Mouse (Mus musculus) frontal cortex, adult 2 months (tissue): ENCODE data around the gene Slc39a11. TPM values are rescaled to one million over a fixed set of nuclear protein-coding genes. Genes with fewer than 3 reads are reported as not detected.

Experiments
- DNase-seq, 2 experiments: peaks; one replicate each; pipeline ENCODE4 v3.0.0; 2022; ENCODE audit warnings: low spot score in 1 of 2; ENCODE audit errors: extremely low spot score in 1 of 2
- polyA plus RNA-seq: library from polyadenylated mRNA; depleted of rRNA; stranded (reverse); fragments of >200 nt; gene quantifications from 2 replicates; pipeline ENCODE4 v1.2.3, GENCODE M21; 2012

The Slc39a11 gene
- polyA plus RNA-seq, 1 experiment = 12.3 TPM

DNA sequence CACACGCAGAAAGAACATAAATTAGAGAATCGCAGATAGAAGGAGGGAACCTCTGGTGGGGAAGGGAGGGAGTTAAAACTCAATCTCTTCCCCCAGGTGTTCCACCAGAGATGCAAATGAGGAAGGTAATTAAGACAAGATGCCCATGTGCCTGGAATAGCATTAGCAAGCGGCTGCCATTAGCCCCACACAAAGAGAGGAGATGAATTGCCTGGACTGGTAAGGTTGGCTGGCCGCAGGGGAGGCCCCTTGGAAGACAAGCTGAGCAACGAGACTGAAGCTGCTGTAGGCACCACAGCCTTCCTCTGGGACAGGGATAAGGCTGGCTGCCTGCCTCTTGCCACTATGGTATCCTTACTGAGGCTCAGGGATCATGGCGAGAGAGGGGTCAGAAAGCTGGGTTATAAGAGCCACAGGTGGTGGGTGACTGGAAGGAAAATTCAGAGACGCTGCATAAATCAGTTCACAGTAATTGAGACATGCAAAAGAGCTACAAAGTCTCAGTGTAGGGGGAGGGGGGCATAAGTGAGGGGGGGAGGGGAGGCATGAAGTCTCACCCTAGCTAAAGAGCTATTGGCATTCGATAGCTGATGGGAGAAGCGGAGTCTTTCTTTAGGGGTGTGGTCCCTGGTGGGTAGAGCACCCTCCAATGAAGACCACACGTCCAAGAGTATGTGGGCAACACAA, 340.5 kb downstream of the Slc39a11 start:
- DNase-seq = no peak

GRCm38 (mm10) chr11:113308256-113308941, 341.5 kb downstream of the Slc39a11 start:
- DNase-seq = no peak

GRCm38 (mm10) chr11:113303204-113303603, 346.7 kb downstream of the Slc39a11 start:
- no peak for DNase-seq

GRCm38 (mm10) chr11:113299492-113299891, 350.4 kb downstream of the Slc39a11 start:
- DNase-seq = no peak

- peak; percentile 77 to 94 for DNase-seq
Measured at GRCm38 (mm10) chr11:113297765-113298164, 352.1 kb downstream of the Slc39a11 start.

- no peak for DNase-seq
Measured at GRCm38 (mm10) chr11:113296912-113297625, 352.8 kb downstream of the Slc39a11 start.

DNA sequence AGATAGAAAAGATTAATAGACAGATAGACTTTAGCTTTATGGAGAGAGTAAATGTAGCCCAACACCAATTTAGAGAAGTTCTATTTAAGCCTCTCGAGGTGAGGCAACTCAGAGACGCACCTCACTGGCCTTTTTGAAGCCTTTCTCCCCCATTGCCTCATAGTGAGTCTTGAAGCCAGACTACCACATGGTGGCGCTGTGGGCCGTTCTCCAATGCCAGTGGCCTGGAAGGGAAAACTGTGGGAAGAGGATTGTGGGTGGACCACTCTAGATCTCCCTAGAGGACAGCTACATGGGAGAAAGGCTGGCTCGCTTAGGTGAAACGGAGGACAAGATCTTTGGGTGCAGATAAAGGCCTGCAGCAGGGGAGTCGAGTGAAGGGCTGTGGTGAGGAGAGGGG, 353.7 kb downstream of the Slc39a11 start:
- DNase-seq = peak; percentile 38 to 90

GRCm38 (mm10) chr11:113294518-113294917, 355.4 kb downstream of the Slc39a11 start:
- DNase-seq = no peak

- no peak for DNase-seq
Measured at GRCm38 (mm10) chr11:113292906-113293614, 356.8 kb downstream of the Slc39a11 start.

DNA sequence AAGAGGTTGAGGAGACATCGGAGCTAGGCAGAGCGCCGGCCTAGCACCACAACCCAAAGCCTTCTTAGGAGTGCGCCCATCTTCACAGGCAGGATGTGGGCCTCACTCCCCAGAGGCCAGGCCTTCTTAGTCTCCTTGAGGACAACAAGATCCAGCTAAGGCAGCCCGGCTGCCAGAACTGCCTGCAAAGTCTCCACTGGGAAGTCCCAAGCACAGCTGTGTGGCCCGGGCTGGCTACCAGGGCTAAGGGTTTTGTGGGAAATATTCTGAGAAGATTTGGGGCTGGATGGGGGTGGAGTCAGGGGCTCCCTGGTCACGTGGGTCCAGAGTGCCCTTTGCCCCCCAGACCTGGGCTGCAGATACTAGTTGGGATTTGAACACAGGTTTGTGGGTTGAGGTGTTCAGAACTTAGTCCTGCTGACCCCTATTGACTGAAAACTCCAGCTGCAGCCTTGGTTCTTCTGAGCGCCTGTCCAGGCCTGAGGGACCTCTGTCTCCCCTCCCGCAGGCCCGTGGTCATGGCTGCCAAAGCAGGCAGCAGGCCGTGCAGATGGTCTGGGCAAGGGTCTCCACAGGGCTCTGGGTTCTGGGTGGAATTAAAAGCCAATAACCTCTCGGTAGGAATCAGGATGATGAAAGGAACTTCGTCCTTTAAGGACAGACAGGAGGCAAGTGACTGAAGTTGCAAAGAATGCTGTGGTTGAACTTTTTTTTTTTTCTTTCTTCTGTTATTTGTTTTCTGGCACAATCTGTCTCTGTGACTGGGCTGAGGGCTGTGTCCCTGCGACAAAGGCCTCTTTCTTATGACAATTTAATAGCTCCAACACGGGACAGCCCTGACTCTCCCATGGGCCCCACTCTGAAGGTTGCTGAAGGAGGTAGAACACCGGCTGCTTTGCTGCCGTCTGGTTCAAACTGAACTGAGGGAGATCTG, 357.8 kb downstream of the Slc39a11 start:
- DNase-seq = no peak

- no peak for DNase-seq
Measured at GRCm38 (mm10) chr11:113290911-113291310, 359.0 kb downstream of the Slc39a11 start.

- DNase-seq = no peak
Measured at GRCm38 (mm10) chr11:113284951-113285741, 364.7 kb downstream of the Slc39a11 start.

DNA sequence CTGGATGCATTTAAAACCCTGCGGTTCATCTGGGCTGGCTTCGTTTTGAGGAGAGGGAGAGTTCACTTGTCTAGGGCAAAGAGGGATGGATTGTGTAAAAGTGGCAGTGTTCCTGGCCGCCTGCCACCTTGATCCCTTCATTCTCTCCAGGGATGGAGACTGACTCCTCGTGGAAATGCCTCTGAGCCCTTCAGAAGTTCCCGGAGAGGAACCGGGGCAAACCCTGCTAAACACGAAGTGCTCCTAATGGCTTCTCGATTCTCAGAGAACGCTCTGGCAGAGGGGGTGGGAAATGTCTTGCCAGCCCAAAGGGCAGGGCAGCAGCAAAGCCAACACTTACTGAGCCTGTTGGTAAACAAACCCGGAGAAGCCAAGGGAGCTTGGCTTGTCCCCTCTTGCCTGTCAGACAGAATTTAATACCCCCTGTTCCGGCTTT, 366.5 kb downstream of the Slc39a11 start:
- no peak for DNase-seq

- DNase-seq = no peak
Measured at GRCm38 (mm10) chr11:113278238-113278637, 371.6 kb downstream of the Slc39a11 start.

DNA sequence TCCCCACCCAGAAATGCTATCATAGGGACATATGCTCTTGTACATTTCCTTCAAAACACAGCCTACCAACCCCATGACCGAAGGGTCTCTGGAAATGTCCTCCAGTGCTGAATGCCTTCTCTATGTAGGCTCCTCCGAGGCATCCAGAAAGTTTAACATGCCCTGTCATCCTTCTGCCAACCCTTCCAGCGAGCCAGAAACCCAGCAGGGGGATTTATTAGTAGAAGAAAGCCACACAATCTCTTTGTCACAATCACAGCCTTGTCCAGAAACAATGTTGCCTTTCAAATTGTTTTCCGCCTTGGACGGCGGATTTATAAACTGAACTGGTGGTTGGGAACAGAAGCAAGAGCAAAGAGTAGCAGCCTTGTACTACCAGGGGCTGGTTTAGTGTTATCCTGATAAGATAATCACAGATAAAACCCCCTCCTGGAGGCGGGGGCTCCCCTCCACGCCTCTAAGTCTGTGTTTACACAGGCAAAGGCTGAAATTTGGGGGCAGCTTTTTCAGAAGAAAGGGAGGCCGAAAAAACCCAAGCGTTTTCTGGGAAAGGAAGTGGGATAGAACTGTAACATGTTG, 372.8 kb downstream of the Slc39a11 start:
- DNase-seq = peak in 1 of 2 experiments; percentile 39

GRCm38 (mm10) chr11:113276518-113276917, 373.4 kb downstream of the Slc39a11 start:
- DNase-seq = no peak

DNA sequence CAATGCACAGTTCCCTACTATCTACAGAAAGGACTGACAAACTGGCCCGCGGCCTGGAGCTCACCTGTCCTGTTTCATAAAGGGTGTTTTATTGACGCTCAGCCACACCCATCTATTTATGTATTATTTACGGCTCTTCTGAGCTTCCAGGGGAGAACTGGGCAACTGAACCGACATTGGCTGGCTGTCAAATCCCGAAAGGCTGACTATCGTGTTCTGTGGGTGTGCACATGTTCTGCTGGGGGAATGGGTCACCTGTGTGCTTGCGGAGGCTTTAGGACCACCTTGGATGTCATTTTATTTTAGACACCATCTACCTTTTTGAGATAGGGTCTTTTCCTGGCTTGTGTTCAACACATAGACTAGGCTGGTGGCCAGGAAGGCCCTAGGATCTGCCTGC, 375.8 kb downstream of the Slc39a11 start:
- no peak for DNase-seq

DNA sequence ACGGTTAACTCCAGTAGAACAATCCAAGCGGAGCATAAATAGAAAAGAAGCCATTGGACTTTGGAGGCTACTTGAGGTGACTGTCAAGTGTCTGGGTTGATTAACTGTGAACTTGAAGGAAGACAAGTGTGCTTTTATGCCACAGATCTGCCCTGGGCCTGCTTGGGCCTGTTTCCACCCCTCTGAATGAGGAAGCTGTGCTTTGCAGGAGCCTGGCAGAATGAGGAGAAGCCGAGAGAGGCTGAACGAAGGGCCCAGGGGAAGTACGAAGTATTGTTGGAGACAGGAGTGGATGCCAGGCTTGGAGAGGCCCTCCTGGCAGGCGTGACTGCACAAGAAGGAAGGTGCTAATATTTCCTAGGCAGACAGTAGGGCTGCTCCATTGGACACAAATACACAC, 378.0 kb downstream of the Slc39a11 start:
- DNase-seq = no peak
